Mouse (Mus musculus): ENCODE data around the gene Frmd6. TPM values are rescaled to one million over a fixed set of nuclear protein-coding genes. Genes with fewer than 3 reads are reported as not detected.

Gene Frmd6
- polyA plus RNA-seq, 1 experiment, result 11.7 TPM

DNA sequence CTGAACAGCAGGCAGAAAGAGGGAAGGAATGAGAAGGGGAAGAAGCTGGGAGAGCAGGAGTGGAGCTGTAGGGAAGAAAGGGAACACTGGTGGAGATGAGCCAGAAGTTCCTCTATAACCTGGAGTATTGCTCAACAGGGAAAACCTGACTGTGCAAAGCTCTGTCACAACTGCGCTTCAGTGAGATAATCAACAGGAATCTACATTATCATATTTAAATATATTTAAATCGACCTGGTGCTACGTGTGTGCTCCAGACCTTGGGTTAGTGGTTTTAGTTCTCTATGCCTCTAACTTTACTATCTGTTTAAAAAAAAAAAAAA lies 30.0 kb upstream of the Frmd6 start:
- Histone ChIP-seq H3K36me3 (ENCODE audit: control insufficient read depth, insufficient read depth) (no peaks in the 10 kb centered on the region), H3K27me3 (ENCODE audit: control insufficient read depth, insufficient read depth, insufficient read length) (no peaks in the 10 kb centered on the region), H3K4me3 (no peak overlapping the region), H3ac (ENCODE audit: control insufficient read depth, insufficient read length) (no peak overlapping the region), H3K79me2 (ENCODE audit: control insufficient read depth, insufficient read depth) (no peaks in the 10 kb centered on the region), H3K4me2 (ENCODE audit: low read depth) (no peak overlapping the region)
- TF ChIP-seq CEBPB (IDR thresholded peaks at IDR 0.05; ENCODE audit: insufficient read depth, poor library complexity, severe bottlenecking) (0 out of 2 replicates have a peak, but pooled peaks have one; percentile 25), SRF (IDR thresholded peaks at IDR 0.05; ENCODE audit: control insufficient read depth, insufficient read length, low read depth) (no peak), USF1 (IDR thresholded peaks at IDR 0.05; ENCODE audit: low read depth) (no peak), TCF3 (IDR thresholded peaks at IDR 0.05; ENCODE audit: insufficient read length, low read depth) (no peak), POLR2AphosphoS2 (IDR thresholded peaks at IDR 0.05; ENCODE audit: insufficient read length, low read depth) (no peak)

DNA sequence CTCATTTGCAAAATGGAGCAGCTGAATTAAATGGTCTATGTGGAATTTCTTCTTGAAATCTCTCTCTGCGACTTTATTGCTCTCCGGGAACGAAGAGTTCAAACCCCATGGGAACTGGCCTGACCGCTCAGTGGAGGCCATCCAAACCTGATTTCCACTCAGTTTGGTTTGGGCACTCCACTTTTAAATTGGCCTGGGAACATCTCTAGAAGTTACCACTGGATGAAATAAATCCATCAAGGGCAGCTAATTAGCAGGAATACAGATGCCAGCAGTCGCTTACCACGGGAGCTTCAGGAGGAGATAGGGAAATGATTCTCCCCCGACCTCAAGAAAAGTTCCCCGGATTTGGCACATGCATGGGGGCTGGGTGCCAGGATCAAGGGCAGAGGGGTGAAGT lies 26.8 kb upstream of the Frmd6 start:
- H3K4me3 ChIP-seq, result no peak overlapping the region
- H3K27me3 ChIP-seq (ENCODE audit: control insufficient read depth, insufficient read depth, insufficient read length), result no peaks in the 10 kb centered on the region
- TF ChIP-seq TCF3 (IDR thresholded peaks at IDR 0.05; ENCODE audit: insufficient read length, low read depth), result no peak
- no peaks in the 10 kb centered on the region for H3K36me3 ChIP-seq (ENCODE audit: control insufficient read depth, insufficient read depth)
- H3K4me2 ChIP-seq (ENCODE audit: low read depth), result no peak overlapping the region
- no peak overlapping the region for H3ac ChIP-seq (ENCODE audit: control insufficient read depth, insufficient read length)
- H3K79me2 ChIP-seq (ENCODE audit: control insufficient read depth, insufficient read depth), result no peaks in the 10 kb centered on the region

DNA sequence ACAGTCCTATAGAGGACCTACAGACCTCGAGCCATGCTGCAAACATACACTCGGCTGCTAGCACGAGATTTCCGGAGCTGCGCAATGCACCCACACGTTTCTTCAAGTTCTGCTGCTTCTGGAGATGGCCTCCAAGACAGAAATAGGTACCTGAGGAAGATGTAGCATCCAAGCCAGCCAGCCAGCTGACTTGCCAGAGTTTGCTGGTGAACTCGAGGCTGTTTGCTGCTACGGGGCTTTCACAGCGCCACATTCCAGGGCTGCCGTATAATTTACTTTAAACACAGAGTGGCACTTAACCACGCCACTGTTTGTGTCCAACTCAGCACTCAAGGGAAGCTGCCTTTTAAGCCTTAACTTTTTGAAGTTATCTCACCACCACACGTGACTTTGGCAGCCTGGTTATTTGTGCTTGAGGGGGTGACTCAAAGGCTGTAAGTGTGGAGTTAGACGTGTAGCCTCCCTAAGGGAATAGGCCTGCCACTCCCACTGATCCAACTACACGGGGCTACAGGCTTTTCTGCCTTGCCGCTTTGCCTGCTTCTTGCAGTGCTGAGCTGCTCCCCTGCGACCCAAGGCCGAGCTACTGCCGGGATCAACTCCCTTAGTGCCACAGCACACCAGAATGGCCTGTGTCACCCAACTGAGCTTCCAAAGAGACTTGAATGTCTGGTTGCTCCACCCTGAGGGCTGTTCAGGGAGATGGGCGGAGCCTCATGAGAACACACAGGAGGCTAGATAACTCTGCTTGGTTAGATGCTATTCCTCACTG lies 25.9 kb upstream of the Frmd6 start:
- H3K36me3 ChIP-seq (ENCODE audit: control insufficient read depth, insufficient read depth), result no peaks in the 10 kb centered on the region
- TF ChIP-seq USF1 (IDR thresholded peaks at IDR 0.05; ENCODE audit: low read depth) (peak; percentile 91), TCF12 (IDR thresholded peaks at IDR 0.05; ENCODE audit: insufficient read depth, poor library complexity, severe bottlenecking) (no peak)
- no peaks in the 10 kb centered on the region for H3K79me2 ChIP-seq (ENCODE audit: control insufficient read depth, insufficient read depth)
- H3K4me2 ChIP-seq (ENCODE audit: low read depth), result peak overlapping the region; percentile 65
- no peak overlapping the region for H3K4me3 ChIP-seq
- no peaks in the 10 kb centered on the region for H3K27me3 ChIP-seq (ENCODE audit: control insufficient read depth, insufficient read depth, insufficient read length)
- no peak overlapping the region for H3ac ChIP-seq (ENCODE audit: control insufficient read depth, insufficient read length)

DNA sequence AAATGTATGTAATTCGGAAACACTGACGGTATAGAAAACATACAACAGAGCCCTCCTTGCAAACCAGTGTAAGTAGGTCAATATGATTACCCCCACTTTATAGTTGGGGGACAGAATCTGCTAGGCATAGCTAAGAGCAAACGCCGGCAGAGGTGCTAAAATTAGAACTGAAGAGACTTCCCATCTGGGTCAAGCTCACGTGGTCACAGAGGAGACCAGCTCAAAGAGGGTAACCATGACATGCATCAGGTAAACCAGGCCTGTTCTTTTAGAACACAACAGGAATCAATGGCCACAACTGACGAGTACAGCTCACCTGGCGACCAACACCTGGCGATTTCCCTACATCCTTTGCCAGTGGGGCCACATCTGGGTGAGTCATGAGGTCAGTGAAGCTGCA lies 25.2 kb upstream of the Frmd6 start:
- Histone ChIP-seq H3K4me3 (no peak overlapping the region), H3ac (ENCODE audit: control insufficient read depth, insufficient read length) (no peak overlapping the region), H3K36me3 (ENCODE audit: control insufficient read depth, insufficient read depth) (no peaks in the 10 kb centered on the region), H3K4me2 (ENCODE audit: low read depth) (no peak overlapping the region), H3K79me2 (ENCODE audit: control insufficient read depth, insufficient read depth) (no peaks in the 10 kb centered on the region), H3K27me3 (ENCODE audit: control insufficient read depth, insufficient read depth, insufficient read length) (no peaks in the 10 kb centered on the region)
- no peak for TF ChIP-seq USF1 (IDR thresholded peaks at IDR 0.05; ENCODE audit: low read depth)
- TF ChIP-seq MAX (IDR thresholded peaks at IDR 0.05; ENCODE audit: low read depth), result no peak
- TF ChIP-seq TCF3 (IDR thresholded peaks at IDR 0.05; ENCODE audit: insufficient read length, low read depth), result no peak
- no peak for TF ChIP-seq E2F4 (IDR thresholded peaks at IDR 0.05; ENCODE audit: insufficient read depth)
- TF ChIP-seq CEBPB (IDR thresholded peaks at IDR 0.05; ENCODE audit: insufficient read depth, poor library complexity, severe bottlenecking), result no peak
- TF ChIP-seq SRF (IDR thresholded peaks at IDR 0.05; ENCODE audit: control insufficient read depth, insufficient read length, low read depth), result no peak
- TF ChIP-seq POLR2A (IDR thresholded peaks at IDR 0.05; ENCODE audit: insufficient read length, low read depth), result no peak
- TF ChIP-seq POLR2AphosphoS2 (IDR thresholded peaks at IDR 0.05; ENCODE audit: insufficient read length, low read depth), result no peak
- no peak for TF ChIP-seq REST (IDR thresholded peaks at IDR 0.05; ENCODE audit: insufficient read depth, insufficient read length)
- TF ChIP-seq MYOG (IDR thresholded peaks at IDR 0.05; ENCODE audit: control insufficient read depth in 1 of 3, insufficient read depth in 1 of 3, insufficient read length in 2 of 3, low read depth in 2 of 3), result no peak
- TF ChIP-seq MYOD1 (IDR thresholded peaks at IDR 0.05; ENCODE audit: control insufficient read depth in 1 of 3, insufficient read length in 2 of 3, low read depth in 2 of 3), result no peak
- TF ChIP-seq TCF12 (IDR thresholded peaks at IDR 0.05; ENCODE audit: insufficient read depth, poor library complexity, severe bottlenecking), result no peak

DNA sequence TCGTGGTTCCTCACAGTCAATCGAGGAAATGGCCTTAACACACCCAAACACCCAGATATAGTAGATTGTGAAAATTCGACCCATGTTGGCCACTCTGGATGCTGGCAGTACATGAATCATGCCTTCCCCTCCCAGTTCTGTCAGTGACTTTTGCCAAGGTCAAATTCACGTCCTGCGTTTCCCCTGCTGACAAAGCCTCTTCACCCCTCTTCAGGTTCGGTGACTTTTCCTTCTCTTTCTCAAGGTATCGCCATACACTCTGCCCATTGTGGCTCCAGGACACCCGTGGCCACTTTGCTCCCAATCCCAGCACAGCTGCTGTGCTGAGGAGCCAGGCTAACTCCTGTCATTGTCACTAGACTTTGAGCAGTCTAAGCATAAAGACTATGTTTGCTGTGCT lies 24.0 kb upstream of the Frmd6 start:
- Histone ChIP-seq H3K4me3 (no peak overlapping the region), H3K36me3 (ENCODE audit: control insufficient read depth, insufficient read depth) (no peaks in the 10 kb centered on the region), H3ac (ENCODE audit: control insufficient read depth, insufficient read length) (no peak overlapping the region), H3K27me3 (ENCODE audit: control insufficient read depth, insufficient read depth, insufficient read length) (no peaks in the 10 kb centered on the region), H3K79me2 (ENCODE audit: control insufficient read depth, insufficient read depth) (no peaks in the 10 kb centered on the region), H3K4me2 (ENCODE audit: low read depth) (no peak overlapping the region)
- TF ChIP-seq MAX (IDR thresholded peaks at IDR 0.05; ENCODE audit: low read depth) (no peak), E2F4 (IDR thresholded peaks at IDR 0.05; ENCODE audit: insufficient read depth) (no peak), POLR2A (IDR thresholded peaks at IDR 0.05; ENCODE audit: insufficient read length, low read depth) (no peak), SRF (IDR thresholded peaks at IDR 0.05; ENCODE audit: control insufficient read depth, insufficient read length, low read depth) (no peak), CEBPB (IDR thresholded peaks at IDR 0.05; ENCODE audit: insufficient read depth, poor library complexity, severe bottlenecking) (no peak), MYOD1 (IDR thresholded peaks at IDR 0.05; ENCODE audit: control insufficient read depth in 1 of 3, insufficient read length in 2 of 3, low read depth in 2 of 3) (no peak), USF1 (IDR thresholded peaks at IDR 0.05; ENCODE audit: low read depth) (no peak), POLR2AphosphoS2 (IDR thresholded peaks at IDR 0.05; ENCODE audit: insufficient read length, low read depth) (no peak), MYOG (IDR thresholded peaks at IDR 0.05; ENCODE audit: control insufficient read depth in 1 of 3, insufficient read depth in 1 of 3, insufficient read length in 2 of 3, low read depth in 2 of 3) (no peak), TCF3 (IDR thresholded peaks at IDR 0.05; ENCODE audit: insufficient read length, low read depth) (no peak), REST (IDR thresholded peaks at IDR 0.05; ENCODE audit: insufficient read depth, insufficient read length) (no peak), TCF12 (IDR thresholded peaks at IDR 0.05; ENCODE audit: insufficient read depth, poor library complexity, severe bottlenecking) (no peak)
